Mouse (Mus musculus) thymus, adult 2 months (tissue): ENCODE measurements at regions not wholly inside any gene's neighbourhood (a gene's known extent, or its start where the extent isn't known, plus 50 kb on each side); places are given as distances from the start of the nearest gene placed in this dataset.

Source experiments
- DNase-seq: peaks from one replicate; pipeline ENCODE4 v3.0.0; 2021
- H3K27ac ChIP-seq: fragments of 200-500 bp; 2 replicates; pipeline ENCODE4 v1.5.1; 2012; ENCODE audit warnings: low read length, control low read depth; ENCODE audit not compliant: control insufficient read depth, insufficient read depth
- H3K27me3 ChIP-seq: fragments of 200-500 bp; 2 replicates; pipeline ENCODE4 v1.6.1; 2012; ENCODE audit warnings: mild to moderate bottlenecking, low read length, moderate library complexity, mixed read lengths; ENCODE audit not compliant: control insufficient read depth, insufficient read depth
- H3K36me3 ChIP-seq: fragments of 200-500 bp; 2 replicates; pipeline ENCODE4 v1.6.1; 2012; ENCODE audit warnings: mild to moderate bottlenecking, low read length, moderate library complexity; ENCODE audit not compliant: control insufficient read depth, insufficient read depth
- H3K4me1 ChIP-seq: fragments of 200-500 bp; replicated peaks from 2 replicates; pipeline ENCODE4 v1.6.1; 2012; ENCODE audit warnings: low read length; ENCODE audit not compliant: control insufficient read depth, insufficient read depth
- H3K4me3 ChIP-seq: fragments of 200-500 bp; 2 replicates; pipeline ENCODE4 v1.5.1; 2012; ENCODE audit warnings: mild to moderate bottlenecking, low read length, control low read depth, moderate library complexity; ENCODE audit not compliant: control insufficient read depth, insufficient read depth
- CTCF ChIP-seq: fragments of 200-500 bp; IDR thresholded peaks from 2 replicates; pipeline ENCODE4 v1.5.1; 2012; ENCODE audit warnings: mild to moderate bottlenecking, control low read depth, low read length, moderate library complexity, borderline replicate concordance; ENCODE audit not compliant: control insufficient read depth, poor library complexity, insufficient read depth; ENCODE audit errors: extremely low read depth
- POLR2A ChIP-seq: fragments of 200-500 bp; IDR thresholded peaks from 2 replicates; pipeline ENCODE4 v1.6.1; 2012; ENCODE audit warnings: mild to moderate bottlenecking, low read length, control low read depth, moderate library complexity; ENCODE audit not compliant: control insufficient read depth, poor library complexity, insufficient read depth; ENCODE audit errors: extremely low read depth
- WGBS: fragments of 180-500 bp; shearing (Covaris S2); methylation state at CpG from one replicate; pipeline ENCODE4 v1.1.7; 2018; 5-methylcytosine and 5-hydroxymethylcytosine counted together

DNA sequence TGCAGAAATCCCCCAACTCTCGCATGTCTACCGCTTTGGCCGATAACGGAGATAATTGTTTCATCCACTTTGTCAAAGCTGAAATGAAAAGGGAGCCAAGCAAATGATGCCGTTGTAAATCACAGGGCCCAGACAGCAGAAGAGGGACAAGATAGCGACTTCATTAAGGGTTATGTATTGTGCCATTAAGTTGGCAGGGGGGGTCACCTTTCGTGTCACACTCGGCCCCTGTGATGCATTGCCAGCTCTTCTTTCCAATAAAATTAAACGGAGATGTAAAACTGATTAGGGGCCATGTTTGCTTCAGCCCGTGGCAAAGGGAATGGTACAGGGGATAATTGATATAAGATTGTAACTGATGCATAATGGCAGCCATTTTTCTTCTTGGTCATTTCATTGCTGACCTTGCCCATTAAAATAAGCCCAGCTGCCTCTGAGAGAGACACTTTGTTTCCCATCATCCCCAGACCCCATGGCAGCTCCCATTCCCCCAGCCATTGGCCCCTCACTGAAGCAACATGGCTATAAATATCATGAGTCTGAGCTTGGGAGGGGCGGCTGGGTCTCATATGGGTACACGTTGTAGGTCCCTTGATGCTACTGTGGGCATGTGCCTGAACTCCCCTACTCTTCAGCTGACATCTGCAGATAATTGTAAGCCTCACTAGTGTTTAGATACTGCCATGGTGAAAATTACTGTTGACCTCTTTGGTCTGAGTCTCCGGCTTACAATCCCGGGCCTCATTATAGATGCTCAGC is 313.0 kb downstream of the Gm45692 start:
- no peaks in the 10 kb centered on the region for H3K4me1 ChIP-seq
- H3K27ac ChIP-seq: no peak overlapping the region
- DNase-seq: no peak
- no peaks in the 10 kb centered on the region for H3K27me3 ChIP-seq
- 94% methylated on average over 14 of the region's 14 CpGs for WGBS
- TF ChIP-seq POLR2A (no peak), CTCF (no peak)
- H3K4me3 ChIP-seq: no peak overlapping the region
- no peaks in the 10 kb centered on the region for H3K36me3 ChIP-seq

DNA sequence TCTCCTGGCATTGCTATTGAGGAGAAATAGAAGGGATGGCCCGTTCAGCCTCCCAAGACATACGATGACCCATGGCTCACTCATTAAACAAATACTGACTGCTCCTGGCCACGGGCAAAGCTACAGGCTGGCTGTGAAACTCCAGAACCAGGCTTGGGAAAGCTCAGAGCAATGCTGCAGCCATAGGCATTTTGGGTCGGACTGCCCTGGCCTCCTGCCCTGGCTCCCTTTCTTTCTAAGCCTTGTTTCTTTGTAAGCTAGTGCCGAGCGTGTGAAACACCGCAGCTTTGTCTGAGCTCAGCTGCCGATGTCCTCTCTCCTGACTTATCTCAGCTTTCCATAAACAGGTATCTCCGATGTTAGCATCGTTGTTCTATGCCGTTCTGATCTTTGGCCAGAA is 316.9 kb downstream of the Gm45692 start:
- H3K27me3 ChIP-seq: no peaks in the 10 kb centered on the region
- no peak overlapping the region for H3K4me3 ChIP-seq
- WGBS: 92% methylated on average over 11 of the region's 11 CpGs
- peak overlapping the region; percentile 29; the same call in 1 of the 2 replicates for H3K27ac ChIP-seq
- TF ChIP-seq CTCF: no peak
- TF ChIP-seq POLR2A: no peak
- no peaks in the 10 kb centered on the region for H3K36me3 ChIP-seq
- no peak for DNase-seq
- no peaks in the 10 kb centered on the region for H3K4me1 ChIP-seq

DNA sequence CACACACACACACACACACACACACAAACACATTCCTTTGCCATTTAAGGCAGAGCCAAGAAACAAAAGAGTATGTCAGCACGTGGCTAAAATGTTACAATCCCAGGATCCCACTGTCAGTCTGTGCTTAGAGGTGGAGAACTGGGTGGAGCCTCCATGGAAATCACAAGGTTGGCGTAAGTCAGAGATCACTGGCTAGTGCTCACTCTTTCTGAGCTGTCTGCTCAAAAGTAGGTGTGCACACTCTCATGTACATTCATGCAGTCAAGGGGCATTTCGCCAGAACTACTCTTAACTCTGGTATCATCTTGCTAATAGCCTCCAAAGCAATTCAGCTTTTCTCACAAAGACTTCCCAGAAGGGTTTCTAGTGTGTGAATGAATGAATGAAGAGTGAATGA is 318.2 kb downstream of the Gm45692 start:
- no peaks in the 10 kb centered on the region for H3K27me3 ChIP-seq
- TF ChIP-seq CTCF: no peak
- no peak for TF ChIP-seq POLR2A
- H3K4me3 ChIP-seq: no peak overlapping the region
- no peak overlapping the region for H3K27ac ChIP-seq
- H3K4me1 ChIP-seq: no peaks in the 10 kb centered on the region
- no peaks in the 10 kb centered on the region for H3K36me3 ChIP-seq
- DNase-seq: no peak
- WGBS: 82% methylated on average over 3 of the region's 3 CpGs

DNA sequence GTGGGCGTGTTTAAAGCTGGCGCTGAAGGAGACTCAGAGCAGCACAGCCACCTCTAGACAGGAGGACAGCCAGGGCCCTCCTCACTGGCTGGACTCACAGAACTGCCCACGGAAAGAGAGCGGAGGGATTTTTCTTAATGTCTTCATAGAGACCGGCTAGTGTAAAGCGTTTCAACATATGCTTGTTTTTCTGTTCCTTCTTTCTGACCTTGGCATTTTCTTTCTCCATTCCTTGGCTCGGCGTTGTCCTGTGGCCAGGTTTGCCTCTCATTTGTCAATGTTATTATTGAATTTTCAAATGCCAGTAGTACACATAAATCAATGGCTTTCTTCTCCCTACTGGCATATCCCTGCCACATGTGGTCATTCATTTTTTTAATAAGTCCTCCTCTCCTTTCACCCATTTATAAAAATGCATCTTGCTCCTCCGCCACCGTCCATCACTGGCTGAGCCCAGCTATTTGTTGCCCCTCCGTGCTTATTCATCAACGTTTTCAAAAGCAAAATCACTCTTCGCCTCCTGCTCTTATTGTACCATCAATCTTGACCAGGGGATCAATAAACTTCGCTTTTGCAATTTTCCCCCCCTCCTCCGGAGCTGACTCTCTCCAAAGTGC is 319.0 kb downstream of the Gm45692 start:
- Histone ChIP-seq H3K27me3 (no peaks in the 10 kb centered on the region), H3K27ac (no peak overlapping the region), H3K4me1 (no peaks in the 10 kb centered on the region), H3K4me3 (no peak overlapping the region), H3K36me3 (no peaks in the 10 kb centered on the region)
- no peak for DNase-seq
- TF ChIP-seq POLR2A (no peak), CTCF (no peak)
- 89% methylated on average over 15 of the region's 15 CpGs for WGBS

DNA sequence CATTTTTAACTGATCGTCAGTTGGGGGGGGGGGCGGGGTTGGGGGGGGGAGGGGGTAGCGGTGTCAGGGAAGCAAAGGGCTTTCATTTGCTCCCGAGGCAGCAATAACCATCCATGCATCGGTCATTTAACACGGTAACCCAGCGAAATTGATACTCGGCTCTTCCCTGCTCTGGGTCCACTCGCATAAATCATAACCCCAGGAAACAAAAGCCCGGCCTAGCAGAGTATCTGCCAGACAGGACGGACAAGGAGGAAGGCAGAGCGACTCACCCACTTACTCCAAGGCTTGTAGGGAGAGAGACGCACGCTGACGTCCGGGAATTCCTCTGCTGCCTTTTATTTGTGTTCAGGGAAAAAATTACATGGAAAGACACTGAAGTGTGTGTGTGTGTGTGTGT is 319.5 kb downstream of the Gm45692 start:
- H3K36me3 ChIP-seq: no peaks in the 10 kb centered on the region
- H3K27me3 ChIP-seq: no peaks in the 10 kb centered on the region
- TF ChIP-seq POLR2A: no peak
- TF ChIP-seq CTCF: no peak
- WGBS: 80% methylated on average over 16 of the region's 16 CpGs
- no peak overlapping the region for H3K27ac ChIP-seq
- H3K4me3 ChIP-seq: no peak overlapping the region
- no peak for DNase-seq
- H3K4me1 ChIP-seq: no peaks in the 10 kb centered on the region

DNA sequence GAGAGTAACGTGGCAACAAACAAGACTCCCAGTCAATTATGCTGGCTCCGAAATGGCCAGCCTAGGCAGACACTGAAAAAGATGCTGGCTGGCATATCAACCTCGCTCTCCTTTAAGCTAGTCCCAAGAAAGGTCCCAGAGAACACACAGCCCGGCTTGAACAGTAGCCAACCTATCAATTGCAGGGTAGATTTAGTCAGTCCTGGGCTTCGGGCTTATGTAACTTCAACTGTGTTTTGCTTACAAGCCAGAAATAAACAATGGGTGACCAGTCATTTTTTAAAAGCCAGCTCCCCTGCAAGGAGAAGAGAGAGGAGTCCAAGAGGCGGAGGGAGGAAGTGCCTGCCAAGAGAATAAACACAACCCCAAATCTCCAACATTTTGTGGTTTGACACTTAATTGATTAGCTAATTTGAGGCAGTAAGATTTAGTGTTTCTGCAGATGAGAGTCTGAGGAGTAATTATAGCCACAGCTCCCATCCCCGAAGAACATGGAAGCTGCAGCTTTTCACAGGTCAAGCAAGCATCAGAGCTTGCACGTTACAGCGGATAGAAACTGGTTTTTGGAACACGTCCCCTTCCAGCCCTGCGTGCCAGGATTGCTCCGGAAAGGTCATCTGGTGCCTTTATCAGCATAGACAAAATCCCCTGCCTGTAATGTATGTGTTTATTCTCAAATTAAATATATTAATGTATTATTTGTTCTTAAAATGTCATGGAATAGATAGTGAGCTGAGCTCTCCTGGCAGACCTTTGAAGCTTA is 322.1 kb downstream of the Gm45692 start:
- H3K27ac ChIP-seq: no peak overlapping the region
- WGBS: 80% methylated on average over 12 of the region's 12 CpGs
- no peaks in the 10 kb centered on the region for H3K36me3 ChIP-seq
- no peaks in the 10 kb centered on the region for H3K27me3 ChIP-seq
- no peak overlapping the region for H3K4me3 ChIP-seq
- no peaks in the 10 kb centered on the region for H3K4me1 ChIP-seq
- no peak for DNase-seq
- no peak for TF ChIP-seq CTCF
- no peak for TF ChIP-seq POLR2A
